Mouse (Mus musculus) gastrocnemius, adult 18-20 months (tissue): ENCODE results near the gene Ahcyl1. TPM values are rescaled to one million over a fixed set of nuclear protein-coding genes. Genes with fewer than 3 reads are reported as not detected.

Experiments
- DNase-seq: peaks from one replicate; pipeline ENCODE4 v3.0.0; 2021; ENCODE audit warnings: low spot score
- total RNA-seq, 2 experiments: library from RNA; stranded (reverse); gene quantifications; 2 replicates each; pipeline ENCODE4 v1.2.3; 2021

Gene Ahcyl1
- total RNA-seq, 2 experiments from 2014 or later: 25.0 to 30.9 TPM

DNA sequence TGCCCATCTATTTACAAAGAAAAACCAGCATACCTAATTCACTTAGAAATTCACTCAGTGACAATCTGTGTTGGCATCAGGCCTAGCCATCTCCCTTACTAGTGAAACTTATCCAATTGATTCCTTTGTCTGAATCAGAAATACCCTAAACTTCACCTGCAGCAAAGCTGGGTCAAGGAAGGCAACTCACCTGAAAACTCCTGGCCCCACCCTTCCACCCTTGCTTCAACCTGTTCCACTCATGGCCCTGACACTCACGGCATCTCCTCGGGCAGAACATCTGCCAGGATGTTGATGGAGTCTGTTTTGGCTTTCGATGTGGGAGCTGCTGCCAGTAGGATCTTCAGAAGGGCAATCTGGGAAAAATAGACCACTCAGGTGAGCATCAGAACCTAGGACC is 78.6 kb downstream of the Ahcyl1 start:
- DNase-seq: no peak

Other genes starting within 250 kb of the Ahcyl1 start
- 10 to 100 TPM; 53.1 to 95.8 TPM for gene Kcnc4, start 237.0 kb downstream of the Ahcyl1 start, total RNA-seq
- 1 to 10 TPM; 1.0 to 2.3 TPM for gene Slc6a17, start 178.5 kb downstream of the Ahcyl1 start, total RNA-seq
- not detected for gene Ubl4b, start 141.5 kb downstream of the Ahcyl1 start, total RNA-seq
- gene Alx3, start 101.5 kb downstream of the Ahcyl1 start, total RNA-seq: not detected
- not detected for gene Gm10961, start 65.2 kb downstream of the Ahcyl1 start, total RNA-seq
- gene Strip1, start 64.9 kb downstream of the Ahcyl1 start, total RNA-seq: 10 to 100 TPM; 15.1 to 17.9 TPM
- 1 to 10 TPM; 6.6 to 8.4 TPM for gene Csf1, start 63.9 kb upstream of the Ahcyl1 start, total RNA-seq
- gene Eps8l3, start 180.7 kb upstream of the Ahcyl1 start, total RNA-seq: not detected
- 10 to 100 TPM; 86.9 to 93.2 TPM for gene Gstm5, start 199.3 kb upstream of the Ahcyl1 start, total RNA-seq
- gene Gstm7, start 235.3 kb upstream of the Ahcyl1 start, total RNA-seq: 10 to 100 TPM; 12.8 to 14.7 TPM
- under 1 TPM; 0.45 to 0.46 TPM for gene Gstm6, start 247.2 kb upstream of the Ahcyl1 start, total RNA-seq